Mouse (Mus musculus): Measurements from ENCODE around the gene Prpf3. TPM values are rescaled to one million over a fixed set of nuclear protein-coding genes. Genes with fewer than 3 reads are reported as not detected.

Prpf3 gene
- polyA plus RNA-seq, 1 experiment from 2014 or later: 33.0 TPM

- H3K36me3 ChIP-seq (ENCODE audit: control insufficient read depth, insufficient read depth, low read length): no peaks in the 10 kb centered on the region
- H3K9me3 ChIP-seq (replicated peaks; ENCODE audit: control insufficient read depth, low read length, poor library complexity, severe bottlenecking): no peaks in the 10 kb centered on the region
- H3K27ac ChIP-seq (ENCODE audit: low read length): no peak overlapping the region
- H3K4me2 ChIP-seq (ENCODE audit: low read length): no peak overlapping the region
- peaks cover 2% of the 10 kb centered on the region for H3K27me3 ChIP-seq (ENCODE audit: control insufficient read depth, insufficient read depth, low read depth, low read length)
- ATAC-seq: no peak
- 91% methylated on average over 5 of the region's 5 CpGs for WGBS
- H3K4me1 ChIP-seq (ENCODE audit: control insufficient read depth, insufficient read depth, low read length): peaks cover 12% of the 10 kb centered on the region
- no peak overlapping the region for H3K4me3 ChIP-seq (ENCODE audit: low read depth, low read length)
- no peak overlapping the region for H3K9ac ChIP-seq (ENCODE audit: low read depth, low read length)
These were observed 28.7 kb upstream of the Prpf3 start for GRCm38 (mm10) chr3:95884400-95884799.

- no peak overlapping the region for H3K27ac ChIP-seq (ENCODE audit: low read length)
- H3K9me3 ChIP-seq (replicated peaks; ENCODE audit: control insufficient read depth, low read length, poor library complexity, severe bottlenecking): no peaks in the 10 kb centered on the region
- peaks cover 2% of the 10 kb centered on the region for H3K27me3 ChIP-seq (ENCODE audit: control insufficient read depth, insufficient read depth, low read depth, low read length)
- peak overlapping the region; percentile 66 for H3K4me3 ChIP-seq (ENCODE audit: low read depth, low read length)
- no peaks in the 10 kb centered on the region for H3K36me3 ChIP-seq (ENCODE audit: control insufficient read depth, insufficient read depth, low read length)
- H3K9ac ChIP-seq (ENCODE audit: low read depth, low read length): peak overlapping the region; percentile 50; the same call in 1 of the 2 replicates
- ATAC-seq: no peak
- H3K4me1 ChIP-seq (ENCODE audit: control insufficient read depth, insufficient read depth, low read length): peaks cover 12% of the 10 kb centered on the region
- WGBS: 2% methylated on average over 24 of the region's 24 CpGs
- H3K4me2 ChIP-seq (ENCODE audit: low read length): peak overlapping the region; percentile 100
These were observed 27.2 kb upstream of the Prpf3 start for GRCm38 (mm10) chr3:95882816-95883425.

GRCm38 (mm10) chr3:95881979-95882815 is 26.5 kb upstream of the Prpf3 start, which contains the start of gene Ciart:
Ciart (minus strand) TSS chr3:95882251.
- H3K36me3 ChIP-seq (ENCODE audit: control insufficient read depth, insufficient read depth, low read length): no peaks in the 10 kb centered on the region
- peak within 1 kb of the TSS; percentile 66 for H3K4me3 ChIP-seq (ENCODE audit: low read depth, low read length)
- peak within 1 kb of the TSS; percentile 68 for H3K9ac ChIP-seq (ENCODE audit: low read depth, low read length)
- peaks cover 12% of the 10 kb centered on the region for H3K4me1 ChIP-seq (ENCODE audit: control insufficient read depth, insufficient read depth, low read length)
- H3K27ac ChIP-seq (ENCODE audit: low read length): 0 out of 2 replicates have a peak within 1 kb of the TSS, but pooled peaks have one; percentile 38
- under 1% methylated on average over 64 of the region's 66 CpGs for WGBS
- no peaks in the 10 kb centered on the region for H3K9me3 ChIP-seq (replicated peaks; ENCODE audit: control insufficient read depth, low read length, poor library complexity, severe bottlenecking)
- H3K4me2 ChIP-seq (ENCODE audit: low read length): peak within 1 kb of the TSS; percentile 100
- peaks cover 2% of the 10 kb centered on the region for H3K27me3 ChIP-seq (ENCODE audit: control insufficient read depth, insufficient read depth, low read depth, low read length)
- ATAC-seq: peak; percentile 99

- H3K9ac ChIP-seq (ENCODE audit: low read depth, low read length): no peak overlapping the region
- H3K4me2 ChIP-seq (ENCODE audit: low read length): no peak overlapping the region
- no peak for ATAC-seq
- H3K9me3 ChIP-seq (replicated peaks; ENCODE audit: control insufficient read depth, low read length, poor library complexity, severe bottlenecking): no peaks in the 10 kb centered on the region
- no peaks in the 10 kb centered on the region for H3K36me3 ChIP-seq (ENCODE audit: control insufficient read depth, insufficient read depth, low read length)
- H3K4me1 ChIP-seq (ENCODE audit: control insufficient read depth, insufficient read depth, low read length): peaks cover 12% of the 10 kb centered on the region
- H3K27me3 ChIP-seq (ENCODE audit: control insufficient read depth, insufficient read depth, low read depth, low read length): no peaks in the 10 kb centered on the region; the same call in 1 of the 2 replicates
- WGBS: 90% methylated on average over 4 of the region's 4 CpGs
- no peak overlapping the region for H3K4me3 ChIP-seq (ENCODE audit: low read depth, low read length)
- H3K27ac ChIP-seq (ENCODE audit: low read length): no peak overlapping the region
These were observed 23.4 kb upstream of the Prpf3 start for GRCm38 (mm10) chr3:95879063-95879462.

GRCm38 (mm10) chr3:95872048-95872447 is 16.4 kb upstream of the Prpf3 start:
- Histone ChIP-seq H3K27ac (ENCODE audit: low read length) (no peak overlapping the region), H3K4me1 (ENCODE audit: control insufficient read depth, insufficient read depth, low read length) (peaks cover 14% of the 10 kb centered on the region), H3K36me3 (ENCODE audit: control insufficient read depth, insufficient read depth, low read length) (no peaks in the 10 kb centered on the region), H3K9ac (ENCODE audit: low read depth, low read length) (peak overlapping the region; percentile 76), H3K4me2 (ENCODE audit: low read length) (peak overlapping the region; percentile 83), H3K9me3 (replicated peaks; ENCODE audit: control insufficient read depth, low read length, poor library complexity, severe bottlenecking) (no peaks in the 10 kb centered on the region), H3K27me3 (ENCODE audit: control insufficient read depth, insufficient read depth, low read depth, low read length) (no peaks in the 10 kb centered on the region), H3K4me3 (ENCODE audit: low read depth, low read length) (peak overlapping the region; percentile 75)
- 84% methylated on average over 7 of the region's 7 CpGs for WGBS
- ATAC-seq: no peak

- Histone ChIP-seq H3K4me2 (ENCODE audit: low read length) (peak within 1 kb of the TSS; percentile 83), H3K4me3 (ENCODE audit: low read depth, low read length) (peak within 1 kb of the TSS; percentile 75), H3K36me3 (ENCODE audit: control insufficient read depth, insufficient read depth, low read length) (no peaks in the 10 kb centered on the region), H3K9ac (ENCODE audit: low read depth, low read length) (peak within 1 kb of the TSS; percentile 76), H3K27ac (ENCODE audit: low read length) (peak within 1 kb of the TSS; percentile 82), H3K27me3 (ENCODE audit: control insufficient read depth, insufficient read depth, low read depth, low read length) (no peaks in the 10 kb centered on the region), H3K9me3 (replicated peaks; ENCODE audit: control insufficient read depth, low read length, poor library complexity, severe bottlenecking) (no peaks in the 10 kb centered on the region), H3K4me1 (ENCODE audit: control insufficient read depth, insufficient read depth, low read length) (peaks cover 14% of the 10 kb centered on the region)
- under 1% methylated on average over 33 of the region's 33 CpGs for WGBS
- peak; percentile 97 for ATAC-seq
These were observed 15.7 kb upstream of the Prpf3 start, which contains the start of gene Mrps21 for GRCm38 (mm10) chr3:95871392-95871867. Mrps21 (minus strand) TSS chr3:95871519.

GRCm38 (mm10) chr3:95870976-95871375 is 15.3 kb upstream of the Prpf3 start:
- H3K36me3 ChIP-seq (ENCODE audit: control insufficient read depth, insufficient read depth, low read length): no peaks in the 10 kb centered on the region
- no peaks in the 10 kb centered on the region for H3K9me3 ChIP-seq (replicated peaks; ENCODE audit: control insufficient read depth, low read length, poor library complexity, severe bottlenecking)
- H3K4me2 ChIP-seq (ENCODE audit: low read length): peak overlapping the region; percentile 83
- H3K4me1 ChIP-seq (ENCODE audit: control insufficient read depth, insufficient read depth, low read length): peaks cover 14% of the 10 kb centered on the region
- peak overlapping the region; percentile 76 for H3K9ac ChIP-seq (ENCODE audit: low read depth, low read length)
- ATAC-seq: peak; percentile 25; the same call in 1 of the 2 replicates
- peak overlapping the region; percentile 82 for H3K27ac ChIP-seq (ENCODE audit: low read length)
- H3K4me3 ChIP-seq (ENCODE audit: low read depth, low read length): peak overlapping the region; percentile 75
- 6% methylated on average over 15 of the region's 15 CpGs for WGBS
- H3K27me3 ChIP-seq (ENCODE audit: control insufficient read depth, insufficient read depth, low read depth, low read length): no peaks in the 10 kb centered on the region

- WGBS: 93% methylated on average over 2 of the region's 2 CpGs
- no peak for ATAC-seq
- H3K4me1 ChIP-seq (ENCODE audit: control insufficient read depth, insufficient read depth, low read length): peaks cover 10% of the 10 kb centered on the region
These were observed 11.7 kb upstream of the Prpf3 start for GRCm38 (mm10) chr3:95867408-95867807.

More at GRCm38 (mm10) chr3:95867408-95867807, 11.7 kb upstream of the Prpf3 start:
- H3K36me3 ChIP-seq (ENCODE audit: control insufficient read depth, insufficient read depth, low read length): peaks cover 13% of the 10 kb centered on the region
- no peaks in the 10 kb centered on the region for H3K9me3 ChIP-seq (replicated peaks; ENCODE audit: control insufficient read depth, low read length, poor library complexity, severe bottlenecking)
- no peak overlapping the region for H3K9ac ChIP-seq (ENCODE audit: low read depth, low read length)
- no peak overlapping the region for H3K4me2 ChIP-seq (ENCODE audit: low read length)
- H3K27ac ChIP-seq (ENCODE audit: low read length): no peak overlapping the region
- H3K4me3 ChIP-seq (ENCODE audit: low read depth, low read length): no peak overlapping the region
- H3K27me3 ChIP-seq (ENCODE audit: control insufficient read depth, insufficient read depth, low read depth, low read length): no peaks in the 10 kb centered on the region
